Mouse (Mus musculus) layer of hippocampus, postnatal 14 days (tissue): ENCODE data around the gene Suds3. TPM values are rescaled to one million over a fixed set of nuclear protein-coding genes. Genes with fewer than 3 reads are reported as not detected.

ENCODE experiments used
- DNase-seq, 2 experiments: peaks; one replicate each; pipeline ENCODE4 v3.0.0; 2021 to 2022; ENCODE audit warnings: low spot score in 2 of 2, mixed read lengths in 1 of 2
- total RNA-seq, 2 experiments: library from RNA; stranded (reverse); gene quantifications; 2 replicates each; pipeline ENCODE4 v1.2.3; 2021

Gene Suds3
- total RNA-seq, 2 experiments from 2014 or later = 96.6 to 110 TPM

DNA sequence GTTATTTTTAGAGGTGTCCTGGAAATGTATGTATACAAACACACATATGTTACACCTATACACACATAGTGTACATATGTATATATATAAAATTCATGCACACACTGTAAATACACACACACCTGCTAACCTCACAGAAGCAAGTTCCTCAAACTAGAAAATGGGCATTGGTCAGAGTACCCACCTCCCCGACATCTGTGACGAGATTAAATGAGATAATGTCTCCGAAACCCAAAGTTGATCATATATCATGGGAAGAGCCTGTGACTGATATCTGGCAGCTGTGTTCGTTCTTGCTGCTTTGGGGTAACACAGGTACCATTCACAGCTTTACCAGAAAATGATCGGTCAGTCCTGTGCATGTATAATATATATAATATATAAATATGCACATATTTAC lies 20.7 kb upstream of the Suds3 start:
- no peak for DNase-seq

DNA sequence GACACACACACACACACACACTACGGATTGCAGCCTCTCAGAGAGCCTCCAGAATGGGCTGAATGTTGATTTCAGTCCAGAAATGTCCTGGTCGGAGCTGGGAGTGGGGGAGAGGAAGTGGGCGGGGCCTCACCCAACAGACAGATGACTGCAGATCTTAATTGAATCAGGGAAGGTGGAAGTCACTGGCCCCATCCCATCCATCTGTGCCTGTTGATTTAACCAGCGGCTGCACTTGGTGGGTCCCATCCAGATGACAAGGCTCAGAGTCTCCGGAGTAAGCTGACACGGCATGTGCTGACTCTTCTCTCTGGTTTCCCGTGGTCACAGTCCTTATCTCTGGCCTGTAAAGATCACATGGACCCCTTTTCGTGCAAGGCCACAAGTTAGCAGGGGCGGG lies 20.0 kb upstream of the Suds3 start:
- no peak for DNase-seq

GRCm38 (mm10) chr5:117134889-117135456 lies 19.1 kb upstream of the Suds3 start:
- DNase-seq = no peak

GRCm38 (mm10) chr5:117134066-117134888 lies 18.4 kb upstream of the Suds3 start:
- DNase-seq = no peak

DNA sequence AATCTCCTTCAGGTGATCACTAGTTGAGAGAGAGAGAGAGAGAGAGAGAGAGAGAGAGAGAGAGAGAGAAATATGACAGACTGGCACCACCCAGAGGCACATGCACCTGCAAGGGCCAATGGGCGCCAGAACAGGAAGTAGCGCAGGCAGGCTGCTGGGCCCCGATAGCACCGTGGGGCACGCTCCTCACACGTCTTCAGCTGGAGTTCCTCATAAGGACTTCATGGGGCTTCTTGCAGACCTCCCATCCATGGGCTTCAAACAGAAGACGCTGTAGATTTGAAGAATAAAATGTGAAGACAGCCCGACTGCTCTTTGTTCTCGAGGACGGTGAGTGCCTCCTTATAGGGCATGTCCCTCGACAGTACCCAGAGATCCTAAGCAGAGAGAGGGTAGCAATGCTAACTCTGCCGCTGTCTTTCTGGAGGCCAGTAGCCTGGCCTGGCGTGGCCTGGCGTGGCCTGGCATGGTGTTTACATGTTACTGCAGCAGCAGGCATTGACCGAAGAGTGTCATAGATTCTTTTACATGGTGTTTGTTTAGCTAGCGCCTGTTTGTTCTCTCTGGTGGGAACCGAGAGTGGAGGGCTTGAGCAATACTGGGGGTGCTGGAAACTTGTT lies 17.6 kb upstream of the Suds3 start:
- no peak for DNase-seq

DNA sequence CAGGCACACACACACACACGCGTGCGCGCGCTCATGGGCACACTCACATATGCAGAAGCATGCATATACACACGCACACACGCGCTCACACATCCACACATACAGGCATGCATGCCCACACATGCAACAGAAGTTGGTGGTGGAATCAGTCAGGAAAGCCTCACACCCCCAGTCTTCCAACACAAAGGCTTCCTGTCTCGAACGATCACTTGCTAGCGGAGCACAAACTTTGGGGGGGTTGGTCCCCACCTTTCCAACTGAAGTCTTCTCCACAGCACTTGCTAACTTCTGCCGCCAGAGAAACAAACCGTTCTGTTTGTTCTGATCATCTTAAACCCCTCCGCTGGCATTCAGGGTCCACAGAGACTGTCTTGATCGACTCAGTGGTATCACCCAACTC lies 14.8 kb upstream of the Suds3 start:
- DNase-seq = no peak

- no peak for DNase-seq
Observed at GRCm38 (mm10) chr5:117127051-117127450, 11.1 kb upstream of the Suds3 start.

GRCm38 (mm10) chr5:117125482-117126346 lies 9.8 kb upstream of the Suds3 start:
- no peak for DNase-seq

DNA sequence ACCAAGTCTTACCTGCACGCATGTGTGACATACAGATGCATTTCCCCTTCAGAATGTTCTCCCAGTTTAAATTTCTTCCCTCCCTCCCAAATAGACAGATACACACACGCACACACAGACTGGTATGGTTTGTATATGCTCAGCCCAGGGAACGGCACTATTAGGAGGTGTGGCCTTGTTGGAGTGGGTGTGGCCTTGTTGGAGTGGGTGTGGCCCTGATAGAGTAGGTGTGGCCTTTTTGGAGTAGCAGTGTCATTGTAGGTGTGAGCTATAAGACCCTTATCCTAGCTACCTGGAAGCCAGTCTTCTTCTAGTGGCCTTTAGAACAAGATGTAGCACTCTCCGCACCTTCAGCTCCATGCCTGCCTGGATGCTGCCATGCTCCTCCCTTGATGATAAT lies 7.9 kb upstream of the Suds3 start:
- DNase-seq = no peak

DNA sequence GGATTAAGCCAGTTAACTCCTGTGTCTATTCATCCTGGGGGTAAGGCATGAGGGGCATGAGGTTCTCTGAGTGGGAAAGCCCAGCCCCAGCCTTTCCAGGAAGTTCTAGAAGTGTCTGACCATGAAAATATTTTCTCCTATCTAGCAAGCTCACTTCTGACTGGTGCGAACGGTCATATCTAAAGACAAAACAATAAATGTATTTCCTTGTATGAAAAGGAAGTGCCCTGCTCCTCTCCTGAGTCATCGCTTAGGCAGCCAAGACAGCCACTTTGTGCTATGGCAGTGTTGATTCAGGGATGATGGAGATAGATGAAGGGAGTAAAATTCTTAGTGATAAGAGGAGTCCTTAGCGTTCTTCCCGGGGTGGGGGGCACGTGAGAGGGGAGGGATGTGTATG lies 7.2 kb upstream of the Suds3 start:
- no peak for DNase-seq

- DNase-seq = no peak
Observed at GRCm38 (mm10) chr5:117121657-117122056, 5.7 kb upstream of the Suds3 start.

DNA sequence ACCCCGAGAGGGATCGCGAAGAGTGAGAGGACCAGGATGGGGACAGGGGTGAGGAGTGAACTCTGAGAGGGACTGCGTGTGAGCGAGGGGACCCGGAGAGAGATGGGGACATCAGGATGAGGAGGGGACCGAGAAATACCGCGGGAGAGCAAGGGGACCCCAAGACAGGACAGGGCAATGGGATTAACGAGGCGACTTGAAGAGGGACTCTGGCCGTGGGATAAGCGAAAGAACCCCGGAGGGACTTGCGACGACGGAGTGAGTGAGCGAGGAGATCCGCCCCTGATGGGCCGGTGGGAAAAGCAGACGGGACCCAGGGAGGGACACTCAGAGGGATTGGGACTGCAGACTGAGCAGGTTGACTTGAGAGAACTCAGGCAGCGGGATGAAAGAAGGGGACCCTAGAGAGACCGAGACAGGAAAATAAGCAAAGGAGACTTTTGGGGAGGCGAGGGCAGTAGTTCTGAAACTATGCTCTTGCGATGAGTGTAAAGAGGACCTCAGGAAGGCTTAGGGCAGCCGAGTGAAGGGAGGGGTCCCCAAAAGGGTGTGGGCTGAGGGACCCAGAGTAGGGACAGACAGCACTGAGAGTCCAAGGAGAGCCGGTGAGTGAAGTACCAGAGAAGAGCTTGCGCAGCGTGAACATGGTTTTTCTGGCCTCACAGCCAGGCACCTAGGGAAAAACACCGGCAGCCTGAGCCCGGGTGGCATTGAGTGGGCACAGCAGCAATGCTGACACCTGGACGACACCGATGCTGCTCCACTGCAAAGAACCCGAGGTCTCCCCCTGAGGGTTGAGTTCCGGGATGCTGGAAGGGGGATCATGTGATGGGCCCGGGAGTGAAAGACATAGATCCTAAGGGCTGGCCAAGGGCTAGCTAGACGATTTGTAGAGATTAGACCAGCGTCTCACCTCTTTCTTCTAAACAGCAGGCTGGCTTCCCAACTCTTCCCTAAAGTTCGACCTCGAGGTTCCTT lies 4.9 kb upstream of the Suds3 start:
- no peak for DNase-seq

- DNase-seq = peak; percentile 97 to 99
Observed at GRCm38 (mm10) chr5:117119777-117120488, 4.0 kb upstream of the Suds3 start, which contains the start of gene Taok3. TSS of gene Taok3 (plus strand) at chr5:117120129.

GRCm38 (mm10) chr5:117118850-117119249 lies 2.9 kb upstream of the Suds3 start:
- no peak for DNase-seq

DNA sequence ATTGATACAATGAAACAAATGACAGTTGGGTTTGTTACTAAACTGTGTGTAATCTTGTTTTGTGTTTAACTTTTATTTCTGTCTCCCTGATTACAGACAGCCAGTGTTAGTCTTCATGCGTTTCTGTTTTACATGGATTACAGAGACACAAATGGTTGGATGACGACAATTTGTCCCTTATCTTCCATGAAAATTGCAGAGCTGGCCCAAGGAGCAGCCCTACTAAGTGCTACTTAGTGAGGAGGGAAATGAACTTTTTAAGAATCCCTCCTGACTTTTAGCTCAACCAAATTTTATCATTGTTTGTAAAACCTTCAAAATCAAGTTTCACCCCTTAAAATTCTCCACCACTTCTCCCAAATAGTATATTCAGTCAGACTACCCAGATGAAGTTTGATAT lies 2.3 kb upstream of the Suds3 start:
- DNase-seq = no peak

GRCm38 (mm10) chr5:117117716-117118115 lies 1.8 kb upstream of the Suds3 start:
- no peak for DNase-seq

DNA sequence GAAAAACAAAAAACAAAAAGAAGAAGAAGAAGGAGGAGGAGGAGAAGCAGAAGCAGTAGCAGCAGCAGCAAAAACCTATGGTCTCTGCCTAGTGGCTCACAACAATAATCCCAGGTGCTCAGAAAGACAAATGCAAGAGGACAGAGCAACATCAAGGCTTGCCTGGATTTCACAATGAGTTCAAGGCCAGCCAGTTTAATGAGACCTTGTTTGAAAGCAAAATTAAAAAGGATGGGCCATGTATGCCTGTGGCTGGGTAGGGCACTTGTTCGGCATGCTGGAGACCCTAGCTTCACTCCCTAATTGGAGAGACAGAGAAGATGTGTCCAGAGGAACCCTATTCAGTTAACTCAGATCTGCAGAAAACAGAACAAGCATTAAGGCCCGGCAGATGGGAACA lies 1.3 kb upstream of the Suds3 start:
- DNase-seq = no peak

DNA sequence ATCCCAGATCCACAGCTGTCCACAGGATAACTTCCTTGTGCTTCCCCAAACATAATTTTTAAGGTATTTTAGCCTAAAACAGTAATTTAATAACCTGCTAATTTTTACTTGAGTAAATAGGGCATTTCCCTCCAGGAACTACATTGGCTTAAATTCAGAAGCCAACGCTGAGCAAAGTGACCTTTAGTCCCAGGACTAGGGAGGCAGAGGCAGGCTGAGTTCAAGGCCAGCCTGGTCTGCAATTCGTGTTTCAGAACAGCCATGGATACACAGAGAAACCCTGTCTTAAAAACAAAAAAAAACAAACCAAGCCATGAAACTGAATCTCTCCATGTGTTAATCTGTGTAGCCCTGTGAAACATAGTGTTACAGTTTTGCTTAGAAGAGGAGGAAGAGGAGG lies 747 bp upstream of the Suds3 start:
- no peak for DNase-seq

- DNase-seq = no peak
Observed at GRCm38 (mm10) chr5:117115193-117115767, 633 bp downstream of the Suds3 start.
